Mouse (Mus musculus): ENCODE data around the gene Gm37240.

Gm37240 gene

DNA sequence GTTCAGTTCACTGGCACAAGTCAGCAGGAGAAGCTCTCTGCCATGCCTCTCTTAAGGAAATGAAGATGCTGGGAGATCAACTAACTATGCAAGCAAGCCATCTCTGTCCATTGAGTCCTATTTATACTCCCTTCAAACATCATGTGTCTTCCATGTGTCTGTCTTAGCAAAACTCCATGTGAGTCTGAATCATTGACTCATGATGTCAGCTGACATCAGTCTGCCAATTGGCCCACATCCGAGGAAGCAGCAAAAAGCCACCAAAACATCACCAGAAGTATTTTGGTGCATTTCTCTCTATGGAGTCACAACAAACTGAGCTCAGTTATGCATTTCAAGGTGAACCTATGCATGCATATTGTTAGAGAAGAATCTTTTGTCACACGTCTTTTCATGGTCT is 1245.9 kb downstream of the Gm37240 start:
- DNase-seq (ENCODE audit: inconsistent age in 2 of 2, low spot score in 1 of 2), result no peak

DNA sequence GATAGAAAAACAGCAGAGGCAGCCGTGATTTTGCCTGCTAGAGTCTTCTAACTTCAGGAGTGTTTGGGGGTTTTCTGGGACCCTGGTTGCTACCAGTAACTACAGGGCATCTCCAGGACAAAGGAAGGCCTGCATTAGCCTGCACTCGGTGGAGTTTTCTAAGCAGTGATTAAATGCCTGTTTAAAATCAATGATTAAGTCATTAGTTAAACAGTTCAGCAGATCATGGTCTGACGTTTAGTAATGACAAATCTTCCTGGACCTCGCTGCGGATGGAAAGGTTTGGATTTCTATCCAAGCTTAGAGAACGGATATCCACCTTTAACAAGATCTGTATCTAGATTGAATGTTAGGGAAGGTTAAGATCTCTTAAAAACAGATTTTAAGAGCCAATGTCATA is 1246.8 kb downstream of the Gm37240 start:
- DNase-seq (ENCODE audit: inconsistent age in 2 of 2, low spot score in 1 of 2), result no peak

DNA sequence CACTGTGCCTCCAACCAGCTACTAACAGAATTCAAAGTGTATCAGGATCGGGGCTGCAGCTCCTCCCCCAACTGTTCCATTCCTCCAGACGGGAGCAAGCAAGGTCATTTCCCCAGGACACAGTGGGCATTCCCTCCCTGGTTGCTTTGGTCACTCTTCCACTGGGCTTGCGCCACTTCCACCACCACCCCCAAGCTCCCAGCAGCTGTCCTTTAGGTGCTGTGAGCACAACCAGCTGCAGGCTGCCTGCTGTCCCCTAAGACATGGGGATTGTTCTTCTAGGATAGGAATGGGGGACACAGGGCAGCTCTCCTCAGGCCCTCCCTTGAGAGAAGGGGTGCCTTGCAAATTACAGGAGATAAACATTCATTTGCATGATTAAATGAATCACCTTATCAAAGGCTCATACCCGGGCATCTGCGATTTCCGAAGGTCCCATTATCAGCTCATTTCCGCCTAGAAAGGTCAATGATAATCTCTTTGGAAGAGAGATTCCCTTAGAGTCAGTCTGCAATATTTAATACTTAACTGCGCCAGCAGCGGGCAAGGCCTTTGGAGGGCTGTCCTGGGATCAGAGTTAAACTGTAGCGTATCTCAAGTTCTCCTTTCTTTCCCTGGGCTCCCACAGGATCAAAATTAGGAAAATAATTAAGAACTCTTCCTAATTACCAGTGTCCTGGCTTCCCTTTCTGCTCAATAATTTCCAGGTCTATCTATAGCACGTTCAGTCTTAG is 1247.4 kb downstream of the Gm37240 start:
- peak; percentile 78 to 86 for DNase-seq (ENCODE audit: inconsistent age in 2 of 2, low spot score in 1 of 2)

DNA sequence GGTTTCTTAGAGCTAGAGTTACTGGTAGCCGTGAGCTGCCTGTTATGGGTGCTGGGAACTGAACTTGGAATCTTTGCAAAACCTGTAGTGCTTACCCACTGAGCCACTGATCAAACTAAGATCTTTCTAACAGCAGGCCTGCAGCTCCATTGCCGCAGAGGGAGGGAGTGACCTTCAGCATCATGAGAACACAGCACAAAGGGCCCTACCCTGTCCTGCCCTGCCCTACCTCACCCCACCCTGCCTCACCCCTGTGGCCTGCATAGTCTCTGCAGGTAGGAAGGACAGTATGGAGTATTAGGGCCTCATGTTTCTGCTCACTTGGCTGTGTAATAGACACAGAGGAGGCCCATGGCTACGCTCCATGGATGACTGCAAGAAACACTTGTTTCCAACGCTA is 1248.5 kb downstream of the Gm37240 start:
- no peak for DNase-seq (ENCODE audit: inconsistent age in 2 of 2, low spot score in 1 of 2)

DNA sequence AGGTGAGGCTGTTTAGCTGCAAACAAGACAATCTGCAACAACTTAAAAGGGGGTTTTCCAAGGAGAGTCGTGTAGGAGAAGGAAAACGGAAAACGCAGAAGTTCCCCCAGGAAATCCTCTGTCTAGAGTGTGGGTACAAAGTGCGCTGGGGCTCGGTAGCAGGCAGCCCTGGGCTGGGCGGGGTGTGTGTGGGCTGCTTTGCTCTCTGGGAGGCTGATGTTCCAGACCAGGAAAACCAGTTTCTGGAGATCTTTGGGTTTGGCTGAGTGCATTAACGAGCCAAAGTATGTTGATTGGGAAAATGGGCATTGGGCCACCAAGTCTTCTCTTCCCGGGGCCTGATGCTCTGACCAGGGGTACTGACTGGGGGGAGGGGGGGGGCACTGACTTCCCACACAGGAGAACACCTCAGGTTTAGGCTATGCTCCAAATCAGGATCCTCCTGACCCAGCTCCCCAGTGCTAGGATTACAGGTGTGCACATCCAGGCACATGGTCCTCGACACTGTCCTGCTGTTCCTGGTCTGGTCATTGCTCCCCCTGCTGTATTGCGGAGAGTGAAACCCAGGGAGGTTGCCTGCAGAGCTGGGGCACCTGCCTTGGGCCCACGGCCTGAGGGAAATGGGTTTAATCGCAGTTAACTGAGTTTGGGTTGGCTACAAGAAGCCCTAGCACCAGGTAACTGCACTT is 1249.3 kb downstream of the Gm37240 start:
- DNase-seq (ENCODE audit: inconsistent age in 2 of 2, low spot score in 1 of 2), result no peak

DNA sequence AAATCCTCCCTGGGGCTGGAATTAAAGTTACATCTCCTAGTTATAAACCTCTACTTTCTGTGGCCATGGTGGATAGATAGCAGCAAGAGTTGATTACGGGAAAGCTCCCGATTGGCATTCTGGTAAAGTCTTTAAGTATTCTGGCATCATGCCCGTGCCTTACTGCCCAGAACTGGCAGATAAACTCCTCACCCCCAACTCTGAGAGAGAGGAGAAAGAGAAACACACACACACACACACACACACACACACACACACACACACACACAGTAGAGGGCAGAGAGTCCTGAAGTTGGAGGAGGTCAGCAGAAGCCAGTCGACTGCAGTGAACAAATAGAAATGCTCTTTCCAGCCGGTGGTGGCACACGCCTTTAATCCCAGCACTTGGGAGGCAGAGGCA is 1250.2 kb downstream of the Gm37240 start:
- no peak for DNase-seq (ENCODE audit: inconsistent age in 2 of 2, low spot score in 1 of 2)

DNA sequence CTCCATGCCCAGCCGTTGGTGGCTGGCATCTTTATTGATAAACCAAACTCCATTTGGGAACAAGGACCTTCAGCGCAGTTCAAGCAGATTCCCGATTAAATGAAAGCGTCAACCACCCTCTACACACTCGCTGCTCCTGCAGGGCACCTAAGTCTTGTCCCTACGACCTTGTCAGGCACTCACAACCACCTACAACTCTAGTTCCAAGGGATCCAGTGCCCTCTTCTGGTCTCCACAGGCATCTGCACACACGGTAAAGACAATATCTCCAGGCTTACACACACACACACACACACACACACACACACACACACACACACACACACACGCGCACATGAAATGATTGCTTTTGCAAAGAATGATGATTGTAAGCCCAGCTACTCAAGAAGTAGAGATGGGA is 1255.7 kb downstream of the Gm37240 start:
- DNase-seq (ENCODE audit: inconsistent age in 2 of 2, low spot score in 1 of 2), result no peak

DNA sequence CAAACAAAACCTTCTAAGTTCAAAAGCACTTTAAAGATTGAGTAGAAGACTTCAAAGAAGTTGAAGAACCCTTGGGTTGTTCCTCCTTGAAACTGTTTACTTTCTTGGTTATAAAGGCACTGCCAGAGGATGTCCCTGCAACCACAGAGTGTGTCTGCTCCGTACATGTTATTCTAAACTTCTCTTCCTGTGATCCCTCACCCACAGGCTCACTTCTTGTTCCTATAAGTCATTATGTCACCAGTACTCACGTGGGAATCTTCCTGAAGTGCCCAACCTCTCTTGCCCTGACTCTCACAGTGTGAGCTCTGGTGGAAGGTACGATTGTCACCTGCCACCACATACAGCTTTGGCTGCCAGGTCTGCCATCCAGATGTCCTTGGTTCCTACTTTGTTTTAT is 1265.3 kb downstream of the Gm37240 start:
- DNase-seq (ENCODE audit: inconsistent age in 2 of 2, low spot score in 1 of 2), result peak in 1 of 2 experiments; percentile 43

DNA sequence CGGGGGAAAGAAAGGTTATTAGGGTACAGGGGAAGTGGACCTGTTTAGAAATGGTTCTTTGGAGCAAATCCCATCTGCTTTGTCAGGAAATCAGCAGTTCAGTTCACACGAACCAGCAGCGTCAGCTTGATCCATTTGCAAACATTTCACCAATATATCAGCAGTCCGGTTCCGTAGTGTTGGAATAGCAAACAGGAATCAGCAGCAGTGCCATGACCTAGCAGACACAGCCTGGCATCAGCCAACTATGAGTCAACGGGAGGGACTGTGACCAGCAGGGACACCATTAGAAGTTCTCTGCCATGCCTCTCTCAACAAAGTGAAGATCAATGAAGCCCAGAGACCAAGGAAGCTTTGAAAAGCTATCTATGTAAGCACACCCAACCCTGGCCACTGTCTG is 1267.6 kb downstream of the Gm37240 start:
- DNase-seq (ENCODE audit: inconsistent age in 2 of 2, low spot score in 1 of 2), result no peak

DNA sequence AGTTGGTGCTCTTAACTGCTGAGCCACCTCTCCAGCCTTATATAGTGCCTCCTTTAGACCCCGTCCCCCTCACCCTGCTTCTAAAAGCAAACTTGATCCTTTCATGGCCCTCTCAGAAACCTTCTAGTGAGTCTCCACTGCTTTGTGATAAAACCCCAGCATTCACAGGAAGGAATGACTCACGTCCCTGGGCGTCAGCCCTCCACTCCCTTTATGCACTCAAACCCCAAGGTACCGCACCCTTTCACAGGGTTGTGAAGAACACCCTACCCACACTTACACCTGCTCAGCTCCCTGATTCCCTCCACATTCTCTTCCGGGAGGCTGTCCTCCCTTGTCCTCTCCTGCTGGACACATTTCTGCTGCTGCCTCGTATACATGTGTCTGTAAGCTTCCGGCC is 1268.3 kb downstream of the Gm37240 start:
- no peak for DNase-seq (ENCODE audit: inconsistent age in 2 of 2, low spot score in 1 of 2)

DNA sequence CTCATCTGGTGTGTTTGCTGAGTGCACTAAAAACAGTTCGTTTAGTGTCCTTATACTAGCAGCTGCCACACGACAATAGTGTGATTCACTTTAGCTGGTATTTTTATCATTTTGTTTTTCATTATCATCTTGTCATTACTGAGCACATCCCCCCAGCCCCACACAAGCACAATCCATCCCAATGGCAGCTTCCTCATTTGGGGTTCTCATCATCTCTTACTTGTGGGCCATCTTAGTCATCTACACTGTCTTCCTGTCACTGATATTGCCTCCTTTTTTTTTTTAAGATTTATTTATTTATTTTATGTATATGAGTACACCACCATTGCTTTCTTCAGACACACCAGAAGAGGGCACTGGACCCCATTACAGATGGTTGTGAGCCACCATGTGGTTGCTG is 1268.7 kb downstream of the Gm37240 start:
- DNase-seq (ENCODE audit: inconsistent age in 2 of 2, low spot score in 1 of 2), result no peak

DNA sequence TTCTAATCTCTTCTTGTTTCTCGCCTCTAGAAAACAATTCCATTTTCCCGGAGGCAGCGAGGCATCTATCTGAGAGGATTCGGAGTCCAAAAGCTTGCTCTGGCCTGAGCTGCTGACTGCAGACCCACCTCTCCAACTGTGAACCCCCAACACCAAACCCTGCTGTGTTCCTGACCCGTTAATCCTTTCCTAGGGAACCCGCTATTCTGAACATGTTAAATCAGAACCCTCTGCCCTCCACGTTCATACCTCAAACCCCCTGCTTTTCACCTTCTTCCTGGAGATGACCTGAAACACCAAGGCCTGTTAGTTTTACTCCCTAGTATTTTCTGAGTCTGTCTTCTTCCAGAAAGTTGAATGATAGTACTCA is 1271.5 kb downstream of the Gm37240 start:
- DNase-seq (ENCODE audit: inconsistent age in 2 of 2, low spot score in 1 of 2), result no peak

DNA sequence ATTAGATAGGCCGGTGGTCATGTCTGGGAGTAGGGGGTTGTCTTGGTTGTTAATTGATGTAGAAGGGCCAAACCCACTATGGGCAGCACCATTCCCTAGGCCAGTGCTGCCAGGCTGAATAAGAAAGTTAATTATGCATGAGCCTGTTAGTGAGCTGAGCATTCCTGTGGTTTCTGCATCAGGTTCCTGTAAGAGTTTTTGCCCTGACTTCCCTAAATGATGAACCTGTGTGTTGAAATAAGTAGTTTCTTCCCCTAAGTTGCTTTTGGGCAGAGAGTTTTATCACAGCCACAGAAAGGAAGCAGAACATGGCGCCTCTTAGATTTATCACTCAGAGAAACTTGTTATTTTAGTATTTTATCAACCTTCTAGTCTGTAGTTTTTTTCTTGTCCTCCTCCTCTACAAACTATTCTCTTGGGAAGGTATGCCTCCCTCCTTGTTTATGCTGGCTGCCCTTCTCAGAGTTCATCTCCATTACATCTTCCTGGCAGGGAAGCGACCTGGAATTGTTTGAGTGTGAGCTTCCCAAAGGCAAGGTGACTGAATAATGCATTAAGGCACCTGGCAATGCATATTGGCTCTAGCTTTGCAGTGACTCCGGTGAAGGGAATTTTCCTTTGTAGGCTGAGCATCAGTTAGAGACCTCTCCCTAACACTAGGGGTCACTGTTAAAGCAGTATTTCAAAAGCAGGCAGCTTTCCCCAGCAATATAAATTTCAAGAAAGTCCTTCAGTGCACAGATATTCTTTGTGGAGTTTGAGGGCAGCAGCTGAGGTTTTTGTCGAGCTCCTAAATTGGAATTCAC is 1272.1 kb downstream of the Gm37240 start:
- peak; percentile 28 to 84 for DNase-seq (ENCODE audit: inconsistent age in 2 of 2, low spot score in 1 of 2)

DNA sequence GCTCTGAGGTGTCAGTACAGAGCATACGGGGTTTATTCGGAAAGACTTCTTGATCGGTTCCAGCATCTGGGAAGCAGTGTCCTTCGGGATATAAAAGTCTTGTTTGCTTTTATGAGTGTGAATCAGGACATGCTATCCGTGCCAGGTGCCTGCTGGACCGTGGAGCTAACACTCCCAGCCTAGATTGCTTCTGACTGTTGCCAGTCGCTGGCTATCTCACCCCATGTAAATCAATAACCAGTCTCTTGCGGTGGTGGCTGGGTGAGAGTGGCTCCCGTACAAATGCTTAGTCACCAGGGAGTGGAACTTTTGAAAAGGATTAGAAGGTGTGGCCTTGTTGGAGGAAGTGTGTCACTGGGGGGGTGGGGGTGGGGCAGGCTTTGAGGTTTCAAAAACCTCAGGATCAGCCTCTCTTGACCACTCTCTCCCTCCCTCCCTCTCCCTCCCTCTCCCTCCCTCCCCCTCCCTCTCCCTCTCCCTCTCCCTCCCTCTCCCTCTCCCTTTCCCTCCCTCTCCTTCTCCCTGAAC is 1277.1 kb downstream of the Gm37240 start:
- DNase-seq (ENCODE audit: inconsistent age in 2 of 2, low spot score in 1 of 2), result no peak

DNA sequence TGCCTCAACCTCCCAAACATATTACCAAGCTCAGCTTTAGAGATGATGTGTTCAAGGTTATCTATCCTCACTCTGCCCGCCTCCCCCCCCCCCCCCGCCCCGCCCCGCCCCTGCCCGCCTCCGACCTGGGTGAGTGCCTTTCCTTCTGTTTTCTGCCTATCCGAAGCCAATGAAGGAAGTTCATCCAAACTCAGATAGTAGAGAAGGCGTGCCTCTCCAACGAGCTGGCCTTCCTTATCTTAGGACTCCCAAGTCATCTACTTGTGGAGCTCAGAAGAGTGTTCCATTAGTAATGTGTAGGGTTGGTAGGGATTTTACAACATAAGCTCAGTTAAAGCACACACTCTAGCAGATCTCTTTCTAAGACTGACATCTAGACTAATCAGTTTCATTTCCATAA is 1284.1 kb downstream of the Gm37240 start:
- no peak for DNase-seq (ENCODE audit: inconsistent age in 2 of 2, low spot score in 1 of 2)

DNA sequence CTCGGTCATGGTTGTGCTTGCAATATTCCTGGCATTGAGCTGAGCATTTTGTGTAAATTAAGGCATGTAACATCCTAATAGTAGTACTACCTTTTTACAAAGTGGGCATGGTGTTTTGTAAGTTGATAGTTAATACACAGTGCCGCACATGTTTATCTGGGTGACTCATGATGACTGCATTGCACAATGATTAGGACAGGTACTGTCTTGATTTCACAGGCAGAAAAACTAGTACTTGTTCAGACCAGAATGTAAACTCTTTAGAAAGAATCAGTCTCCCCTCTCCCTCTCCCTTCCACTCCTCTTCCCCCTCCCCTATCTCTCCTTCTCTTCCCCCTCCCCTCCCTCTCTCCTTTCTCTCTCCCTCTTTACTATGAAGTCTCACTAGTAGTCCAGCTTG is 1284.6 kb downstream of the Gm37240 start:
- DNase-seq (ENCODE audit: inconsistent age in 2 of 2, low spot score in 1 of 2), result no peak

DNA sequence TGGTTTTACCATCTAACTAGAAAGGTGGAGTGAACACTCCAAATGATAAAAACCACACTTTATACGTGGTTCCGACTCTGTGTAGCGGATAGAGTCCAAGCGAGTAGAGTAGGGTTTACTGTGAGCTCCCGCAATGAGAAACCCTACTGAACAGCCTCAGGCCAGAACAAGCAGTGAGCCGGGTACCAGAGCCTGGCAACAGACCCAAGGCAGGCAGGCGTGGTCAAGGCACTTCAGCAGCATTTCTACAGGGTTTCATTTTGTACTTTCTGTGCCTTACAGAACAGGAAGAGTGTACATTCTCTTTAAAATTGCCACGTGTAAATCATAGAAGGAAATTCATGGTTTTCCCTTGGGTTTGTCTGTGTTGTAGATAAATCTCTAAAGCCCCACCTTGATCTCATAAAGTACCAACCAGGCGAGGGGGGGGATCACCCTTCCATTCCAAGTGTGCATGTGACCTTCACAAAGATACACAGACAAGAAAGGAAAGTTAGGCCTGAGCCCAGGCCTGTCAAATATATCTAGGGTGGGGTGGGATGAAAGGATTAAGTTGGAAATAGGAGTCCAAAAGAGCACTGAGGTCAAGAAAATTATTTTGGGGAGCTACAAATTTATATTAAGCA is 1285.3 kb downstream of the Gm37240 start:
- no peak for DNase-seq (ENCODE audit: inconsistent age in 2 of 2, low spot score in 1 of 2)

DNA sequence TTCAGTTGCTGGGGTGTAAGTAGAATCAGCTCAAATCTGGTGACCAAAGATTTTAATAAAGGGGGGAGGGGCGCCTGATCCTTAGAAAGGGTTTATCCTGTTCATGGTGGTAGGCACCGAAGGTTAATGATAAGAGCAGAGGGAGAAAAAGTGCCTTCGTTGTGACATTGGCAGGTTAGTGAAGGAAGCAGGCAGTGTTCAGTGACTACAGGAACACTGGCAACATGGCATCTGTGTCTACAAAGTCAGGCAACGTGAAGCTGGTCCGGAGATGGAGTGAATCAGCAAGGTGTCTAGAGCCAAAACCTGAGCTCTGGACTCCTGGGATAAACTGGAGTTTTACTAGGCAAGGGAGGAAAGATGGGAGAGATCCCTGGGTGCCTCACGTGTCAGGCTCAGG is 1288.6 kb downstream of the Gm37240 start:
- DNase-seq (ENCODE audit: inconsistent age in 2 of 2, low spot score in 1 of 2), result no peak

DNA sequence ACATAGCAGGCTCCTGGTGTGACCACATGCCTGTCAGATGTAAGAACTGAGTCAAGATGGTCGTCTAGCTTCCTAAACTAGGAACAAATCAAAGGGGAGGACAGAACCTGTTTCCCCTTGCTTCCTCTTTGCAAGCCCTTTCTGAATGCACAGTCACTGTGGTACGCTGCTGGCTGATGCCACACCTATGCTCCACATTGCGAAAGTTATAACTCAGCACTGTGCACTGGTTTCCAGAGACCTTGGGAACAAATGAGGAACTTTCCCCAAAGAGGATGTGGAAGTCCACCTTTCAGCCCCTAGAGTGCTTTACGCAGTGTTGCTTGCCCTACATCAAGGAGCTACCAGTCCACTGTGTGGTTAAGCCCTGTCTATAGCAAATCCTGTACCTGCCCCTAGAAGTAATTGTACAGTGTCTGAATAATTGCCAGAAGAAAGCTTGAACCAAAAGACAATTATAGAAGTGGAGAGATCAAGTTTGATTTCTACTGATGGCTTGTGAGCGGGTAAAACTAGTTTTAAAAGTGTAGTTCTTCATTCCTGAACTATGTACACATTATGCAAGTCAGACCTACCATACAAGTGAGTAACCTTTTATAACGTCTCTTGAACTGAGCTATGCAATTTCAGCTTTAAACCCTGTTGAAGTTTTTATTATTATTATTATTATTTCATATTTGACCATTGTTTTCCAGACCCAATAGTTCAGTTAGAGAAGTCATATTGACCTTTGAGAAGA is 1289.2 kb downstream of the Gm37240 start:
- no peak for DNase-seq (ENCODE audit: inconsistent age in 2 of 2, low spot score in 1 of 2)

DNA sequence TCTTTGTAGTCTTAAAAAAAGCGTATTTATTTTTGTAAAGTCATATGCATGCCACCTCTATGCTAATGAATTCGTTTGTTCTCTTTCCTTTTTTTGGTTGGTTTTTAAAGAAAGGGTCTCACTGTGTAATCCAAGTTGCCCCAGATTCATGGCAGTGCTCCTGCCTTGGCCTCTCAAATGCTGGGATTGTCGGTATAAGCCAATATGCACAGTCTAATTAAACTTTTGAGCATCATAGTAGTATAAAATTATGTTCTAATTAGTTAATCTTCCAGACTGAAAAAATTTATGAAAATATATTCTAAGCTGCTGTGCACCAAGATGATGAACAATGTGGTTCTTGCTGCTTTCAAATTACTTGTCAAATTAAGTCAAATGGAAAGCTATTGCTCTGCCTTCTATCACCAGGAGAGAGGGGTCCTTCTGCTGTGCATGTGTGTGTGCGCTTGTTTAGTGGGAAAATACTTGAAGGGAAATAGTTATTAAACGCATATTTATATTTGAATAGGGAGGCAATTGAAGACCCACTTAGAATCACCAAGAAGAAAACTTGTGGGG is 1291.6 kb downstream of the Gm37240 start:
- no peak for DNase-seq (ENCODE audit: inconsistent age in 2 of 2, low spot score in 1 of 2)

Data from adrenal gland, adult (tissue).